Mouse (Mus musculus): ENCODE measurements at regions not wholly inside any gene's neighbourhood (a gene's known extent, or its start where the extent isn't known, plus 50 kb on each side); places are given as distances from the start of the nearest gene placed in this dataset.

- intact Hi-C loops (cut with DNase I) = loop anchor here (5.0 kb wide), 1 partner anchor 650 kb away; no protein-coding TSS in a partner anchor
- DNase-seq (ENCODE audit: extremely low spot score in 1 of 2, low spot score in 2 of 2) = no peak
Observed at GRCm38 (mm10) chr8:56682564-56682963, 131.7 kb downstream of the Fbxo8 start.

GRCm38 (mm10) chr8:56684352-56684751 lies 133.5 kb downstream of the Fbxo8 start:
- intact Hi-C loops (cut with DNase I) = loop anchor here (5.0 kb wide), 1 partner anchor 648 kb away; no protein-coding TSS in a partner anchor
- no peak for DNase-seq (ENCODE audit: extremely low spot score in 1 of 2, low spot score in 2 of 2)

GRCm38 (mm10) chr8:56695436-56695835 lies 144.5 kb downstream of the Fbxo8 start:
- no peak for DNase-seq (ENCODE audit: extremely low spot score in 1 of 2, low spot score in 2 of 2)
- intact Hi-C loops (cut with DNase I) = no loop called here

GRCm38 (mm10) chr8:56700580-56701145 lies 149.8 kb downstream of the Fbxo8 start:
- intact Hi-C loops (cut with DNase I) = no loop called here
- no peak for DNase-seq (ENCODE audit: extremely low spot score in 1 of 2, low spot score in 2 of 2)

GRCm38 (mm10) chr8:56706377-56706776 lies 155.5 kb downstream of the Fbxo8 start:
- intact Hi-C loops (cut with DNase I) = no loop called here
- no peak for DNase-seq (ENCODE audit: extremely low spot score in 1 of 2, low spot score in 2 of 2)

GRCm38 (mm10) chr8:56706941-56707706 lies 156.2 kb downstream of the Fbxo8 start:
- peak in 1 of 2 experiments; percentile 3 for DNase-seq (ENCODE audit: extremely low spot score in 1 of 2, low spot score in 2 of 2)
- intact Hi-C loops (cut with DNase I) = no loop called here

- intact Hi-C loops (cut with DNase I) = no loop called here
- DNase-seq (ENCODE audit: extremely low spot score in 1 of 2, low spot score in 2 of 2) = no peak
Observed at GRCm38 (mm10) chr8:56720001-56720400, 169.1 kb downstream of the Fbxo8 start.

GRCm38 (mm10) chr8:56722473-56723236 lies 171.8 kb downstream of the Fbxo8 start:
- DNase-seq (ENCODE audit: extremely low spot score in 1 of 2, low spot score in 2 of 2) = no peak
- intact Hi-C loops (cut with DNase I) = no loop called here

- intact Hi-C loops (cut with DNase I) = no loop called here
- DNase-seq (ENCODE audit: extremely low spot score in 1 of 2, low spot score in 2 of 2) = no peak
Observed at GRCm38 (mm10) chr8:56724607-56725006, 173.7 kb downstream of the Fbxo8 start.

- intact Hi-C loops (cut with DNase I) = no loop called here
- DNase-seq (ENCODE audit: extremely low spot score in 1 of 2, low spot score in 2 of 2) = no peak
Observed at GRCm38 (mm10) chr8:56733318-56733717, 182.4 kb downstream of the Fbxo8 start.

- no peak for DNase-seq (ENCODE audit: extremely low spot score in 1 of 2, low spot score in 2 of 2)
- intact Hi-C loops (cut with DNase I) = no loop called here
Observed at GRCm38 (mm10) chr8:56735021-56735420, 184.1 kb downstream of the Fbxo8 start.

GRCm38 (mm10) chr8:56767034-56767433 lies 216.1 kb downstream of the Fbxo8 start:
- no peak for DNase-seq (ENCODE audit: extremely low spot score in 1 of 2, low spot score in 2 of 2)
- intact Hi-C loops (cut with DNase I) = no loop called here

GRCm38 (mm10) chr8:56784441-56784840 lies 233.6 kb downstream of the Fbxo8 start:
- DNase-seq (ENCODE audit: extremely low spot score in 1 of 2, low spot score in 2 of 2) = no peak
- intact Hi-C loops (cut with DNase I) = no loop called here

- intact Hi-C loops (cut with DNase I) = no loop called here
Observed at GRCm38 (mm10) chr8:56789549-56790270, 238.8 kb downstream of the Fbxo8 start.

GRCm38 (mm10) chr8:56832651-56833050 lies 281.8 kb downstream of the Fbxo8 start:
- intact Hi-C loops (cut with DNase I) = no loop called here
- DNase-seq (ENCODE audit: extremely low spot score in 1 of 2, low spot score in 2 of 2) = no peak

More at GRCm38 (mm10) chr8:56789549-56790270, 238.8 kb downstream of the Fbxo8 start:
- no peak for DNase-seq (ENCODE audit: extremely low spot score in 1 of 2, low spot score in 2 of 2)

GRCm38 (mm10) chr8:56833129-56833528 lies 282.2 kb downstream of the Fbxo8 start:
- intact Hi-C loops (cut with DNase I) = no loop called here

GRCm38 (mm10) chr8:56883449-56883848 lies 332.6 kb downstream of the Fbxo8 start:
- no peak for DNase-seq (ENCODE audit: extremely low spot score in 1 of 2, low spot score in 2 of 2)
- intact Hi-C loops (cut with DNase I) = loop anchor here (10.0 kb wide), 1 partner anchor 451 kb away; no protein-coding TSS in a partner anchor

More at GRCm38 (mm10) chr8:56833129-56833528, 282.2 kb downstream of the Fbxo8 start:
- DNase-seq (ENCODE audit: extremely low spot score in 1 of 2, low spot score in 2 of 2) = no peak

- intact Hi-C loops (cut with DNase I) = loop anchor here (10.0 kb wide), 1 partner anchor 451 kb away; no protein-coding TSS in a partner anchor
- no peak for DNase-seq (ENCODE audit: extremely low spot score in 1 of 2, low spot score in 2 of 2)
Observed at GRCm38 (mm10) chr8:56884195-56884594, 333.3 kb downstream of the Fbxo8 start.

- intact Hi-C loops (cut with DNase I) = no loop called here
Observed at GRCm38 (mm10) chr8:56893638-56894037, 342.7 kb downstream of the Fbxo8 start.

More at GRCm38 (mm10) chr8:56893638-56894037, 342.7 kb downstream of the Fbxo8 start:
- DNase-seq (ENCODE audit: extremely low spot score in 1 of 2, low spot score in 2 of 2) = no peak

Measured in left cerebral cortex, postnatal 10 days (tissue).